Mouse (Mus musculus) forebrain, embryonic 16.5 days (tissue): ENCODE measurements around the gene Srp14. TPM values are rescaled to one million over a fixed set of nuclear protein-coding genes. Genes with fewer than 3 reads are reported as not detected.
A peak's percentile ranks its signal among the peaks of the same experiment; 100 is the strongest.

Experiments
- ATAC-seq: fragments of 200-750 bp; cut with Nextera tagmentation; 2 replicates; pipeline ENCODE4 v1.8.0; 2017; ENCODE audit warnings: mild to moderate bottlenecking, moderate library complexity
- H3K27ac ChIP-seq: fragments of 300-500 bp; sonication (generic); 2 replicates; pipeline ENCODE4 v1.5.1; 2014; ENCODE audit warnings: low read length, control low read depth
- H3K27me3 ChIP-seq: fragments of 300-500 bp; sonication (generic); replicated peaks from 2 replicates; pipeline ENCODE4 v1.6.1; 2014; ENCODE audit warnings: low read length; ENCODE audit not compliant: control insufficient read depth, insufficient read depth
- H3K36me3 ChIP-seq: fragments of 300-500 bp; sonication (generic); 2 replicates; pipeline ENCODE4 v1.6.1; 2014; ENCODE audit not compliant: control insufficient read depth, insufficient read depth
- H3K4me1 ChIP-seq: fragments of 300-500 bp; sonication (generic); replicated peaks from 2 replicates; pipeline ENCODE4 v1.6.1; 2014; ENCODE audit warnings: low read length; ENCODE audit not compliant: control insufficient read depth, insufficient read depth
- H3K4me2 ChIP-seq: fragments of 300-500 bp; sonication (generic); 2 replicates; pipeline ENCODE4 v1.6.1; 2014; ENCODE audit warnings: mild to moderate bottlenecking, low read length, control low read depth
- H3K4me3 ChIP-seq: fragments of 300-500 bp; sonication (generic); replicated peaks from 2 replicates; pipeline ENCODE4 v1.5.1; 2014; ENCODE audit warnings: mild to moderate bottlenecking, low read length, control low read depth
- H3K9ac ChIP-seq: fragments of 300-500 bp; sonication (generic); replicated peaks from 2 replicates; pipeline ENCODE4 v1.6.1; 2014; ENCODE audit warnings: low read depth, low read length, control low read depth
- H3K9me3 ChIP-seq: fragments of 300-500 bp; sonication (generic); 2 replicates; pipeline ENCODE4 v1.6.1; 2016; ENCODE audit warnings: low read length; ENCODE audit not compliant: control insufficient read depth
- WGBS: fragments of 180-500 bp; shearing (Covaris S2); extraction: QIAGEN DNeasy Blood & Tissue Kit; methylation state at CpG from one replicate; pipeline ENCODE4 v1.1.7; 2014; 5-methylcytosine and 5-hydroxymethylcytosine counted together
- polyA plus RNA-seq: library from polyadenylated mRNA; unstranded; fragments of >200 nt; fragmentation: Nextera tagmentation; extraction: Ambion mirVana; gene quantifications from 2 replicates; pipeline ENCODE4 v1.2.1, GENCODE M21; 2015

The Srp14 gene
- polyA plus RNA-seq, 1 experiment from 2014 or later = 322 TPM

GRCm38 (mm10) chr2:118491741-118492395, 12.4 kb upstream of the Srp14 start:
- H3K4me2 ChIP-seq = no peak overlapping the region
- H3K4me3 ChIP-seq = no peak overlapping the region
- no peak overlapping the region for H3K27ac ChIP-seq
- no peaks in the 10 kb centered on the region for H3K27me3 ChIP-seq
- WGBS = 82% methylated on average over 4 of the region's 4 CpGs
- H3K4me1 ChIP-seq = peaks cover 4% of the 10 kb centered on the region; the same call in 1 of the 2 replicates
- no peak overlapping the region for H3K9ac ChIP-seq
- ATAC-seq = no peak
- no peaks in the 10 kb centered on the region for H3K9me3 ChIP-seq
- no peaks in the 10 kb centered on the region for H3K36me3 ChIP-seq

- no peak overlapping the region for H3K4me2 ChIP-seq
- H3K4me3 ChIP-seq = no peak overlapping the region
- H3K4me1 ChIP-seq = peaks cover 4% of the 10 kb centered on the region; the same call in 1 of the 2 replicates
- no peaks in the 10 kb centered on the region for H3K27me3 ChIP-seq
- H3K9me3 ChIP-seq = no peaks in the 10 kb centered on the region
- H3K9ac ChIP-seq = no peak overlapping the region
- WGBS = 60% methylated on average over 5 of the region's 5 CpGs
- H3K27ac ChIP-seq = no peak overlapping the region
- ATAC-seq = no peak
- H3K36me3 ChIP-seq = no peaks in the 10 kb centered on the region
Measured at GRCm38 (mm10) chr2:118491281-118491731, 11.8 kb upstream of the Srp14 start.

GRCm38 (mm10) chr2:118490241-118491091, 11.0 kb upstream of the Srp14 start:
- Histone ChIP-seq H3K4me1 (peaks cover 4% of the 10 kb centered on the region; the same call in 1 of the 2 replicates), H3K36me3 (no peaks in the 10 kb centered on the region), H3K4me3 (no peak overlapping the region), H3K27me3 (no peaks in the 10 kb centered on the region), H3K27ac (no peak overlapping the region), H3K4me2 (no peak overlapping the region), H3K9me3 (no peaks in the 10 kb centered on the region), H3K9ac (no peak overlapping the region)
- ATAC-seq = no peak
- 45% methylated on average over 12 of the region's 12 CpGs for WGBS

GRCm38 (mm10) chr2:118487806-118488205, 8.3 kb upstream of the Srp14 start:
- Histone ChIP-seq H3K27me3 (no peaks in the 10 kb centered on the region), H3K4me2 (no peak overlapping the region), H3K4me1 (peaks cover 4% of the 10 kb centered on the region; the same call in 1 of the 2 replicates), H3K36me3 (no peaks in the 10 kb centered on the region), H3K9me3 (no peaks in the 10 kb centered on the region), H3K27ac (no peak overlapping the region), H3K9ac (no peak overlapping the region), H3K4me3 (no peak overlapping the region)
- ATAC-seq = no peak
- 64% methylated on average over 3 of the region's 3 CpGs for WGBS

GRCm38 (mm10) chr2:118486933-118487332, 7.4 kb upstream of the Srp14 start:
- ATAC-seq = peak; percentile 49; the same call in 1 of the 2 replicates
- Histone ChIP-seq H3K27ac (no peak overlapping the region), H3K4me3 (no peak overlapping the region), H3K36me3 (no peaks in the 10 kb centered on the region), H3K9me3 (no peaks in the 10 kb centered on the region), H3K4me2 (no peak overlapping the region), H3K9ac (no peak overlapping the region), H3K4me1 (peaks cover 4% of the 10 kb centered on the region; the same call in 1 of the 2 replicates), H3K27me3 (no peaks in the 10 kb centered on the region)
- WGBS = 13% methylated on average over 12 of the region's 12 CpGs

- Histone ChIP-seq H3K4me3 (no peak overlapping the region), H3K27me3 (no peaks in the 10 kb centered on the region), H3K4me2 (no peak overlapping the region), H3K36me3 (no peaks in the 10 kb centered on the region), H3K9ac (no peak overlapping the region), H3K27ac (no peak overlapping the region), H3K9me3 (no peaks in the 10 kb centered on the region), H3K4me1 (peaks cover 4% of the 10 kb centered on the region; the same call in 1 of the 2 replicates)
- WGBS = 82% methylated on average over 3 of the region's 3 CpGs
- no peak for ATAC-seq
Measured at GRCm38 (mm10) chr2:118485415-118485814, 5.9 kb upstream of the Srp14 start.

- no peak for ATAC-seq
- Histone ChIP-seq H3K4me1 (peaks cover 3% of the 10 kb centered on the region; the same call in 1 of the 2 replicates), H3K27me3 (no peaks in the 10 kb centered on the region), H3K27ac (no peak overlapping the region), H3K36me3 (no peaks in the 10 kb centered on the region), H3K4me2 (no peak overlapping the region), H3K4me3 (no peak overlapping the region), H3K9ac (no peak overlapping the region), H3K9me3 (no peaks in the 10 kb centered on the region)
- 88% methylated on average over 9 of the region's 9 CpGs for WGBS
Measured at GRCm38 (mm10) chr2:118484386-118484898, 4.9 kb upstream of the Srp14 start.

GRCm38 (mm10) chr2:118483032-118483431, 3.5 kb upstream of the Srp14 start:
- no peak for ATAC-seq
- Histone ChIP-seq H3K4me2 (no peak overlapping the region), H3K9ac (no peak overlapping the region), H3K27ac (no peak overlapping the region), H3K4me3 (no peak overlapping the region), H3K9me3 (no peaks in the 10 kb centered on the region), H3K27me3 (no peaks in the 10 kb centered on the region), H3K36me3 (no peaks in the 10 kb centered on the region), H3K4me1 (peaks cover 11% of the 10 kb centered on the region)
- WGBS = 77% methylated on average over 5 of the region's 5 CpGs

- H3K9ac ChIP-seq = no peak overlapping the region
- no peak overlapping the region for H3K27ac ChIP-seq
- no peak for ATAC-seq
- H3K4me3 ChIP-seq = no peak overlapping the region
- WGBS = 91% methylated on average over 7 of the region's 7 CpGs
- H3K9me3 ChIP-seq = no peaks in the 10 kb centered on the region
- peaks cover 14% of the 10 kb centered on the region for H3K4me1 ChIP-seq
- H3K27me3 ChIP-seq = no peaks in the 10 kb centered on the region
- no peak overlapping the region for H3K4me2 ChIP-seq
- peaks cover 6% of the 10 kb centered on the region; the same call in 1 of the 2 replicates for H3K36me3 ChIP-seq
Measured at GRCm38 (mm10) chr2:118480886-118481285, 1.4 kb upstream of the Srp14 start.
